Mouse (Mus musculus) MEL (cell line): ENCODE measurements at regions not wholly inside any gene's neighbourhood (a gene's known extent, or its start where the extent isn't known, plus 50 kb on each side); places are given as distances from the start of the nearest gene placed in this dataset.

Experiments used
- CTCF ChIP-seq, 3 experiments: IDR thresholded peaks in 2 of 3; conservative IDR thresholded peaks in 1 of 3; 2 replicates each; pipeline ENCODE4 v1.5.1; 2011 to 2012; ENCODE audit warnings: low read length in 3 of 3, low read depth in 2 of 3, mild to moderate bottlenecking in 2 of 3, improper control_type of control experiment in 1 of 3, inconsistent platforms in 1 of 3, mixed read lengths in 1 of 3, moderate library complexity in 1 of 3; ENCODE audit not compliant: control insufficient read depth in 1 of 3, insufficient read depth in 1 of 3, poor library complexity in 1 of 3, severe bottlenecking in 1 of 3
- EP300 ChIP-seq, 2 experiments: IDR thresholded peaks; 2 replicates each; pipeline ENCODE4 v1.6.1; 2011; ENCODE audit warnings: improper control_type of control experiment in 2 of 2, low read length in 2 of 2, low read depth in 1 of 2, mild to moderate bottlenecking in 1 of 2
- HCFC1 ChIP-seq: IDR thresholded peaks from 2 replicates; pipeline ENCODE4 v1.6.1; 2012; ENCODE audit warnings: low read depth, mild to moderate bottlenecking, inconsistent platforms, low read length, improper control_type of control experiment, moderate library complexity
- NELFE ChIP-seq: IDR thresholded peaks from 2 replicates; pipeline ENCODE4 v1.6.1; 2011; ENCODE audit warnings: low read depth, low read length, improper control_type of control experiment
- POLR2A ChIP-seq, 2 experiments: IDR thresholded peaks; 2 replicates each; pipeline ENCODE4 v1.6.1; 2011 to 2012; ENCODE audit warnings: low read length in 2 of 2, mild to moderate bottlenecking in 2 of 2, control low read depth in 1 of 2, improper control_type of control experiment in 1 of 2, low read depth in 1 of 2, moderate library complexity in 1 of 2; ENCODE audit not compliant: control insufficient read depth in 1 of 2, insufficient read depth in 1 of 2, poor library complexity in 1 of 2

GRCm38 (mm10) chr11:112840495-112840828 lies 58.4 kb downstream of the Sox9 start:
- TF ChIP-seq CTCF (IDR thresholded peaks at IDR 0.05 in 2 of 3, conservative IDR thresholded peaks at IDR 0.05 in 1 of 3; ENCODE audit: control insufficient read depth in 1 of 3, insufficient read depth in 1 of 3, low read depth in 2 of 3, low read length in 3 of 3, poor library complexity in 1 of 3, severe bottlenecking in 1 of 3) (no peak), HCFC1 (no peak), NELFE (no peak), EP300 (IDR thresholded peaks at IDR 0.05; ENCODE audit: low read depth in 1 of 2, low read length in 2 of 2) (no peak), POLR2A (IDR thresholded peaks at IDR 0.05; ENCODE audit: control insufficient read depth in 1 of 2, insufficient read depth in 1 of 2, low read depth in 1 of 2, low read length in 2 of 2, poor library complexity in 1 of 2) (no peak)
